Mouse (Mus musculus): ENCODE measurements around the gene Akap12. TPM values are rescaled to one million over a fixed set of nuclear protein-coding genes. Genes with fewer than 3 reads are reported as not detected.

Gene Akap12
- 7.2 TPM for polyA plus RNA-seq (2014; fragmentation: Illumina TruSeq; extraction: RNeasy Lipid Tissue Mini Kit (QIAGEN cat#74804); ENCODE audit: low read depth, low replicate concordance)

GRCm38 (mm10) chr10:4266041-4266930, at the start of gene Akap12:
Gene Akap12, plus strand, starts transcription at chr10:4266380.

DNA sequence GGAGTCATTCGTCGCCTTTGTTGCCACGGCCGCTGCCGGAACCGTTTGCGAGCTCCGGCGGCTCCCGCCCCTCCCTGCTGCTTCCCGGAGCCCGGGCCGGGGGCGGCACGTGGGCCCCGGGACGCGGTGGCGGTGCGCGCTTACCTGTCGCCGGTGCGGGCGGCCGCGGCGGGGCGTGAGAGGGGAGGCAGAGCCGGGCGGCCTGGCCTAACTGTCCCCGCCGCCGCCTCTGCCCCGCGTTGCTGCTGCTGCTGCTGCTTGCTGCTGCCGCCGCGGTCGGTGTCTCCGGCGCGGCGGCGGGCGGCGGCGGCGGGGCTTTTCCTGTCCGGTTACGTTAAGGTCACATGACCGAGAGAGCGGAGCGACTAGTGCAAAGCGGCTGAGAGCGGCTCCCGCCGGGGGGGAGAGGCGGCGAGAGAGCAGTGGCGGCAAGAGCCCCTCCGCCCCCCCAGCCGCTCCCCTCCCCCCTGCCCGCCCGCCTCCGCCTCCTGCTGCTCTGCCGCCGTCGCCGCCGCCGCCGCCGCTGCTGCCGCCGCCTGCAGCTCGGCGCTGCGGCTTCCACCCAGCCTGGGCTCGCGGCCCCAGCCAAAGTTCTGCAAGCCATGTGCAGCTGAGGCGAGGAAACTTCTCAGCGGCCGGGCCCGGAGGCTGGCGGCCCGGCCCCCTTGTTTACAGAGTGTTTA, 121.7 kb downstream of the Akap12 start, which contains the start of gene Zbtb2:
Gene Zbtb2 (minus strand): TSS at position 408 of the 683 bp plus-strand sequence.

Other genes starting within 250 kb of the Akap12 start
- gene Zbtb2, start 121.7 kb downstream of the Akap12 start, polyA plus RNA-seq (2014; fragmentation: Illumina TruSeq; extraction: RNeasy Lipid Tissue Mini Kit (QIAGEN cat#74804); ENCODE audit: low read depth, low replicate concordance), result 11.3 TPM
- 124 TPM for gene Rmnd1, start 166.0 kb downstream of the Akap12 start, polyA plus RNA-seq (2014; fragmentation: Illumina TruSeq; extraction: RNeasy Lipid Tissue Mini Kit (QIAGEN cat#74804); ENCODE audit: low read depth, low replicate concordance)
- 35.0 TPM for gene Armt1, start 166.1 kb downstream of the Akap12 start, polyA plus RNA-seq (2014; fragmentation: Illumina TruSeq; extraction: RNeasy Lipid Tissue Mini Kit (QIAGEN cat#74804); ENCODE audit: low read depth, low replicate concordance)
- gene Ccdc170, start 216.1 kb downstream of the Akap12 start, polyA plus RNA-seq (2014; fragmentation: Illumina TruSeq; extraction: RNeasy Lipid Tissue Mini Kit (QIAGEN cat#74804); ENCODE audit: low read depth, low replicate concordance), result 18.9 TPM